Mouse (Mus musculus) right cerebral cortex, postnatal 4 days (tissue): ENCODE results near the gene Kcnq1.

Experiments used
- DNase-seq: peaks from one replicate; pipeline ENCODE4 v3.0.0-alpha.2; 2022

Gene Kcnq1

GRCm38 (mm10) chr7:143432631-143433030 is 326.5 kb downstream of the Kcnq1 start:
- no peak for DNase-seq

- DNase-seq = peak; percentile 26
Observed at GRCm38 (mm10) chr7:143433331-143433730, 327.2 kb downstream of the Kcnq1 start.

GRCm38 (mm10) chr7:143437231-143437893 is 331.2 kb downstream of the Kcnq1 start:
- no peak for DNase-seq

- peak; percentile 59 for DNase-seq
Observed at GRCm38 (mm10) chr7:143437894-143438581, 331.9 kb downstream of the Kcnq1 start.

- DNase-seq = no peak
Observed at GRCm38 (mm10) chr7:143438965-143439364, 332.8 kb downstream of the Kcnq1 start.

GRCm38 (mm10) chr7:143444580-143444954 is 338.4 kb downstream of the Kcnq1 start:
- no peak for DNase-seq

GRCm38 (mm10) chr7:143444955-143445648 is 338.9 kb downstream of the Kcnq1 start:
- DNase-seq = no peak

GRCm38 (mm10) chr7:143445651-143446460 is 339.7 kb downstream of the Kcnq1 start:
- DNase-seq = no peak

GRCm38 (mm10) chr7:143447130-143447529 is 341.0 kb downstream of the Kcnq1 start:
- no peak for DNase-seq

GRCm38 (mm10) chr7:143458963-143459331 is 352.8 kb downstream of the Kcnq1 start:
- DNase-seq = no peak

- no peak for DNase-seq
Observed at GRCm38 (mm10) chr7:143459332-143460211, 353.4 kb downstream of the Kcnq1 start.

- DNase-seq = no peak
Observed at GRCm38 (mm10) chr7:143460217-143460834, 354.2 kb downstream of the Kcnq1 start.

GRCm38 (mm10) chr7:143460874-143461273 is 354.7 kb downstream of the Kcnq1 start, which contains the start of gene Cdkn1c:
Cdkn1c (minus strand) TSS chr7:143461050.
- DNase-seq = peak; percentile 84

GRCm38 (mm10) chr7:143461294-143461870 is 355.2 kb downstream of the Kcnq1 start:
- DNase-seq = no peak

GRCm38 (mm10) chr7:143461920-143462319 is 355.8 kb downstream of the Kcnq1 start:
- no peak for DNase-seq

- no peak for DNase-seq
Observed at GRCm38 (mm10) chr7:143462516-143462915, 356.4 kb downstream of the Kcnq1 start.

GRCm38 (mm10) chr7:143463865-143464415 is 357.8 kb downstream of the Kcnq1 start:
- peak; percentile 92 for DNase-seq

- peak; percentile 52 for DNase-seq
Observed at GRCm38 (mm10) chr7:143464811-143465560, 358.8 kb downstream of the Kcnq1 start.

- peak; percentile 91 for DNase-seq
Observed at GRCm38 (mm10) chr7:143466099-143466677, 360.0 kb downstream of the Kcnq1 start.

- no peak for DNase-seq
Observed at GRCm38 (mm10) chr7:143467714-143468113, 361.6 kb downstream of the Kcnq1 start.
